Mouse (Mus musculus) WW6 (cell line): Measurements from ENCODE around the gene Olfr502.
"Not testable (repeated sequence)": the region's sequence is repeated elsewhere in the genome, so short reads cannot be mapped to it uniquely, and the experiment has no call there.

Experiments used
- DNase-seq: peaks from one replicate; pipeline ENCODE4 v3.0.0-alpha.2; 2013; ENCODE audit warnings: low read depth, low spot score

The Olfr502 gene

GRCm38 (mm10) chr7:108524965-108525364, at the start of gene Olfr502:
Gene Olfr502, minus strand, starts transcription at chr7:108525065.
- DNase-seq, result no peak

GRCm38 (mm10) chr7:108565693-108566092, 40.8 kb upstream of the Olfr502 start, which contains the start of gene Olfr504:
Gene Olfr504, minus strand, starts transcription at chr7:108565793.
- no peak for DNase-seq

GRCm38 (mm10) chr7:108544227-108544626, 19.4 kb upstream of the Olfr502 start, which contains the start of gene Olfr503:
Gene Olfr503, plus strand, starts transcription at chr7:108544527.
- not testable (repeated sequence) for DNase-seq

DNA sequence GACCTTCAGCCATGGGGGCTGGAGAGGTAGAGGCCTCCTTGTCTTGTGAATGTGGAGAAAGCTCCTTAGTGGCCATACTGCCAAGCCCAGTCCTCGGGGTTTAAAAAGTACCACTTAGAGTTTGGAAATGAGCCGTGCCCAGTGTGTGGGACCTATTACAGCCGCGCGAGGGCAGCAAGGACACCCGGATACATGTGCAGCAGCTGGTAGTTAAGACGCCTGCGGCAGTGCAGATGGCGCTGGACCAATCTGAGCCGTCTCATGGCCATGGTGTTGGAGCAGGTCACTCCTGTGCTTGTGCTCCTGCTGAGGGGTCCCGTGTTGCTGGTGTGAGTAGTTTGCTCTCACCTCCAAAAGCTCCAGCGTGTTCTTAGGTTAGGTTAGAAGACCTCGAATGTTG, 17.6 kb upstream of the Olfr502 start:
- DNase-seq, result peak; percentile 11
